Mouse (Mus musculus) MEL (cell line): ENCODE data around the gene Dpp9. TPM values are rescaled to one million over a fixed set of nuclear protein-coding genes. Genes with fewer than 3 reads are reported as not detected.

Source experiments
- DNase-seq: peaks from one replicate; pipeline ENCODE4 v3.0.0; 2011; ENCODE audit warnings: low read depth, low spot score
- H3K27ac ChIP-seq: 2 replicates; pipeline ENCODE4 v1.5.1; 2012; ENCODE audit warnings: low read depth, mild to moderate bottlenecking, control low read depth, low read length, moderate library complexity; ENCODE audit not compliant: control insufficient read depth
- H3K27me3 ChIP-seq, 2 experiments: fragments of 150-350 bp in 1 of 2; sonication (generic) in 1 of 2; 2 replicates each; pipeline ENCODE4 v1.6.1; 2012; ENCODE audit warnings: low read length in 2 of 2, mild to moderate bottlenecking in 2 of 2, improper control_type of control experiment in 1 of 2, moderate library complexity in 1 of 2; ENCODE audit not compliant: insufficient read depth in 2 of 2, control insufficient read depth in 1 of 2
- H3K36me3 ChIP-seq, 2 experiments: 2 replicates each; pipeline ENCODE4 v1.6.1; 2012 to 2014; ENCODE audit warnings: low read length in 2 of 2, improper control_type of control experiment in 1 of 2, inconsistent platforms in 1 of 2, mild to moderate bottlenecking in 1 of 2; ENCODE audit not compliant: insufficient read depth in 2 of 2, control insufficient read depth in 1 of 2
- H3K4me1 ChIP-seq, 2 experiments: fragments of 150-350 bp in 1 of 2; sonication (generic) in 1 of 2; 2 replicates each; pipeline ENCODE4 v1.6.1; 2012; ENCODE audit warnings: low read length in 2 of 2, improper control_type of control experiment in 1 of 2, mild to moderate bottlenecking in 1 of 2; ENCODE audit not compliant: insufficient read depth in 2 of 2, control insufficient read depth in 1 of 2
- H3K4me3 ChIP-seq, 2 experiments: fragments of 150-350 bp in 1 of 2; sonication (generic) in 1 of 2; 2 replicates each; pipeline ENCODE4 v1.5.1; 2012; ENCODE audit warnings: low read depth in 2 of 2, low read length in 2 of 2, mild to moderate bottlenecking in 2 of 2, moderate library complexity in 2 of 2, control low read depth in 1 of 2, improper control_type of control experiment in 1 of 2; ENCODE audit not compliant: control insufficient read depth in 1 of 2, insufficient read depth in 1 of 2
- H3K79me2 ChIP-seq: 2 replicates; pipeline ENCODE4 v1.6.1; 2012; ENCODE audit warnings: mild to moderate bottlenecking, low read length, moderate library complexity; ENCODE audit not compliant: control insufficient read depth, poor library complexity, insufficient read depth
- H3K9ac ChIP-seq: 2 replicates; pipeline ENCODE4 v1.6.1; 2012; ENCODE audit warnings: low read depth, mild to moderate bottlenecking, control low read depth, low read length, moderate library complexity; ENCODE audit not compliant: control insufficient read depth, poor library complexity, severe bottlenecking
- H3K9me3 ChIP-seq: fragments of 150-350 bp; sonication (generic); replicated peaks from 2 replicates; pipeline ENCODE4 v1.6.1; 2012; ENCODE audit warnings: mild to moderate bottlenecking, low read length, improper control_type of control experiment, moderate library complexity; ENCODE audit not compliant: insufficient read depth
- CHD2 ChIP-seq: IDR thresholded peaks from 2 replicates; pipeline ENCODE4 v1.6.1; 2011; ENCODE audit warnings: low read length, improper control_type of control experiment
- CTCF ChIP-seq, 3 experiments: IDR thresholded peaks in 2 of 3; conservative IDR thresholded peaks in 1 of 3; 2 replicates each; pipeline ENCODE4 v1.5.1; 2011 to 2012; ENCODE audit warnings: low read length in 3 of 3, low read depth in 2 of 3, mild to moderate bottlenecking in 2 of 3, improper control_type of control experiment in 1 of 3, inconsistent platforms in 1 of 3, mixed read lengths in 1 of 3, moderate library complexity in 1 of 3; ENCODE audit not compliant: control insufficient read depth in 1 of 3, insufficient read depth in 1 of 3, poor library complexity in 1 of 3, severe bottlenecking in 1 of 3
- E2F4 ChIP-seq: IDR thresholded peaks from 2 replicates; pipeline ENCODE4 v1.6.1; 2011; ENCODE audit warnings: low read depth, low read length, improper control_type of control experiment, borderline replicate concordance
- ELF1 ChIP-seq: IDR thresholded peaks from 2 replicates; pipeline ENCODE4 v1.6.1; 2014; ENCODE audit warnings: low read depth, mild to moderate bottlenecking, inconsistent platforms, low read length, improper control_type of control experiment, moderate library complexity
- EP300 ChIP-seq, 2 experiments: IDR thresholded peaks; 2 replicates each; pipeline ENCODE4 v1.6.1; 2011; ENCODE audit warnings: improper control_type of control experiment in 2 of 2, low read length in 2 of 2, low read depth in 1 of 2, mild to moderate bottlenecking in 1 of 2
- ETS1 ChIP-seq: IDR thresholded peaks from 2 replicates; pipeline ENCODE4 v1.6.1; 2012; ENCODE audit warnings: low read depth, mild to moderate bottlenecking, inconsistent platforms, low read length, improper control_type of control experiment, moderate library complexity
- GABPA ChIP-seq: IDR thresholded peaks from 2 replicates; pipeline ENCODE4 v1.6.1; 2012; ENCODE audit warnings: low read depth, mild to moderate bottlenecking, inconsistent platforms, low read length, improper control_type of control experiment, moderate library complexity
- MAX ChIP-seq: IDR thresholded peaks from 2 replicates; pipeline ENCODE4 v1.6.1; 2011; ENCODE audit warnings: low read length, improper control_type of control experiment
- MAZ ChIP-seq: IDR thresholded peaks from 2 replicates; pipeline ENCODE4 v1.6.1; 2012; ENCODE audit warnings: low read depth, mild to moderate bottlenecking, inconsistent platforms, low read length, improper control_type of control experiment
- MXI1 ChIP-seq: IDR thresholded peaks from 2 replicates; pipeline ENCODE4 v1.6.1; 2011; ENCODE audit warnings: mild to moderate bottlenecking, low read depth, low read length, improper control_type of control experiment
- MYB ChIP-seq: IDR thresholded peaks from 2 replicates; pipeline ENCODE4 v1.6.1; 2011; ENCODE audit warnings: mild to moderate bottlenecking, low read depth, low read length, improper control_type of control experiment
- NELFE ChIP-seq: IDR thresholded peaks from 2 replicates; pipeline ENCODE4 v1.6.1; 2011; ENCODE audit warnings: low read depth, low read length, improper control_type of control experiment
- NRF1 ChIP-seq: IDR thresholded peaks from 2 replicates; pipeline ENCODE4 v1.6.1; 2014; ENCODE audit warnings: low read depth, mild to moderate bottlenecking, inconsistent platforms, low read length, improper control_type of control experiment, moderate library complexity; ENCODE audit not compliant: poor library complexity, insufficient read depth, severe bottlenecking
- POLR2A ChIP-seq, 2 experiments: IDR thresholded peaks; 2 replicates each; pipeline ENCODE4 v1.6.1; 2011 to 2012; ENCODE audit warnings: low read length in 2 of 2, mild to moderate bottlenecking in 2 of 2, control low read depth in 1 of 2, improper control_type of control experiment in 1 of 2, low read depth in 1 of 2, moderate library complexity in 1 of 2; ENCODE audit not compliant: control insufficient read depth in 1 of 2, insufficient read depth in 1 of 2, poor library complexity in 1 of 2
- POLR2AphosphoS2 ChIP-seq: IDR thresholded peaks from 2 replicates; pipeline ENCODE4 v1.6.1; 2011; ENCODE audit warnings: low read length, improper control_type of control experiment
- POLR2AphosphoS5 ChIP-seq: IDR thresholded peaks from 2 replicates; pipeline ENCODE4 v1.6.1; 2012; ENCODE audit warnings: low read depth, borderline replicate concordance, mild to moderate bottlenecking, inconsistent platforms, low read length, moderate library complexity, mixed read lengths
- RCOR1 ChIP-seq: IDR thresholded peaks from 2 replicates; pipeline ENCODE4 v1.6.1; 2012; ENCODE audit warnings: low read depth, mild to moderate bottlenecking, inconsistent platforms, low read length, improper control_type of control experiment
- SIN3A ChIP-seq: IDR thresholded peaks from 2 replicates; pipeline ENCODE4 v1.6.1; 2012; ENCODE audit warnings: low read length, improper control_type of control experiment, inconsistent platforms
- SMC3 ChIP-seq: IDR thresholded peaks from 2 replicates; pipeline ENCODE4 v1.6.1; 2011; ENCODE audit warnings: low read depth, low read length, improper control_type of control experiment
- TAL1 ChIP-seq: IDR thresholded peaks from 2 replicates; pipeline ENCODE4 v1.6.1; 2012; ENCODE audit warnings: mild to moderate bottlenecking, inconsistent platforms, low read length, moderate library complexity, mixed read lengths
- TCF12 ChIP-seq: IDR thresholded peaks from 2 replicates; pipeline ENCODE4 v1.6.1; 2014; ENCODE audit warnings: low read depth, mild to moderate bottlenecking, inconsistent platforms, low read length, improper control_type of control experiment, moderate library complexity
- USF1 ChIP-seq: IDR thresholded peaks from 2 replicates; pipeline ENCODE4 v1.6.1; 2014; ENCODE audit warnings: low read depth, mild to moderate bottlenecking, inconsistent platforms, low read length, improper control_type of control experiment, moderate library complexity
- USF2 ChIP-seq, 2 experiments: IDR thresholded peaks; 2 replicates each; pipeline ENCODE4 v1.6.1; 2011 to 2012; ENCODE audit warnings: improper control_type of control experiment in 2 of 2, low read length in 2 of 2, borderline replicate concordance in 1 of 2, inconsistent platforms in 1 of 2, low read depth in 1 of 2, mild to moderate bottlenecking in 1 of 2; ENCODE audit not compliant: insufficient read depth in 1 of 2
- ZC3H11A ChIP-seq: IDR thresholded peaks from 2 replicates; pipeline ENCODE4 v1.6.1; 2012; ENCODE audit warnings: low read depth, mild to moderate bottlenecking, inconsistent platforms, low read length, improper control_type of control experiment
- ZMIZ1 ChIP-seq: IDR thresholded peaks from 2 replicates; pipeline ENCODE4 v1.6.1; 2012; ENCODE audit warnings: low read depth, mild to moderate bottlenecking, inconsistent platforms, low read length, improper control_type of control experiment, moderate library complexity
- polyA plus RNA-seq, 2 experiments: library from polyadenylated mRNA; stranded (reverse) in 1 of 2; unstranded in 1 of 2; fragments of >175 nt in 1 of 2; fragments of >200 nt in 1 of 2; gene quantifications; 2 replicates each; pipeline versions ENCODE4 v1.2.1 to v1.2.4; 2012; ENCODE audit warnings: low replicate concordance in 2 of 2, low read depth in 1 of 2; ENCODE audit not compliant: insufficient read length in 2 of 2, insufficient read depth in 1 of 2, missing spikeins in 1 of 2
- total RNA-seq: library from RNA; depleted of rRNA; stranded (reverse); fragments of 300-350 nt; gene quantifications from 2 replicates; pipeline ENCODE4 v1.2.3, GENCODE M21; 2012

Gene Dpp9
- total and polyA plus RNA-seq, 3 experiments, result 36.3 to 67.2 TPM; not detected in 1

DNA sequence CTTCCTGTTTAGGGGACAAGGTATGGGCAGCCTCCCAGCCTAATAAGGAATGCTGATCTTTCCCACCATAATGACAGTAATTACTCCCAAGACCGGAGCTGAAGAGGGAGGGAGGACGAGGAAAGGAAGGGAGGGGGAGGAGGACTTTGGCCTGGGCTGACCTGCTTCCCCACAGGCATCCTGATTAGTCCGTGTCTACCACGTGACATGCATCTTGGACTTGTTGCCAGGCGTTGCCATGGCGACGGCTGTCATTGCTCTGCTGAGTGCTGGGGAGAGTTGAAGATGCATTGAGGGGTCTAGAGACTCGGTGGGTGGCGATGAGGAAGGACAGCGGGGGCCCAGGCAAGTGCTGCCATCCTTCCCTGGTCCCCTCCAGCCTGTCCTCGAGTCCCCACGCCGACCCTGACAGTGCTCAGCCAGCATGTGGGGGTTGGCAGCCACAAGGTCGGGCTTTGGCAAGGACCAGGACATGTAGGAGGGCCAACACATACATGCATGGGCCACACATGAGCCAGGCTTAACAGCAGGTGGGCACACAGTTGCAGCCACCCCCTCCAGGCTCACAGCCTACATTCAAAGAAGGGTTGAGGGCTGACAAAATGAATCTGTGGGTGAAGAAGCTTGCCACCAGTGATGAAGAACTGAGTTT, 15.2 kb upstream of the Dpp9 start:
- TF ChIP-seq MYB (no peak), USF1 (peak; percentile 49; the same call in 1 of the 2 replicates)
- Histone ChIP-seq H3K4me1 (no peaks in the 10 kb centered on the region), H3K4me3 (no peak overlapping the region), H3K36me3 (no peaks in the 10 kb centered on the region), H3K79me2 (no peaks in the 10 kb centered on the region), H3K9ac (no peak overlapping the region), H3K9me3 (no peaks in the 10 kb centered on the region), H3K27ac (no peak overlapping the region), H3K27me3 (peaks cover 9 to 28% of the 10 kb centered on the region in 2 experiments)
- DNase-seq, result no peak

DNA sequence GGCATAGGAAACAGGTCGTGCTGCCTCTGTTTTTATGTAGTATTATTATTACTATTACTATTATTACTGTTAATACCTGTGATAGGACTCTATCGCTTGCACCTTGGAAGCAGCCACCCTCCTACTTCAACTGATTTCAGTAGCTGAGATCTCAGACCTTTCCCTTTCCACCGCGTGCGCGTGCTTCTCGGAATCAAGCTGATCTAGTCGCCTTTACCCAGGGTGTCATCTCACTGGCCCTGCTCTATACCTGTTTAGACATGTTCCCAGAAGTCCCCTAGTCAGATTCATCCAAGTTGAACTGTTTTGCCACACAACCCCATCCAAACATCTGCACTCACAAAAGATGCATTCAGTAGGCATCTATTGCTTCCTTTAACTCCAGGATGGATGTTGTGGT, 14.7 kb upstream of the Dpp9 start:
- no peaks in the 10 kb centered on the region for H3K79me2 ChIP-seq

DNA sequence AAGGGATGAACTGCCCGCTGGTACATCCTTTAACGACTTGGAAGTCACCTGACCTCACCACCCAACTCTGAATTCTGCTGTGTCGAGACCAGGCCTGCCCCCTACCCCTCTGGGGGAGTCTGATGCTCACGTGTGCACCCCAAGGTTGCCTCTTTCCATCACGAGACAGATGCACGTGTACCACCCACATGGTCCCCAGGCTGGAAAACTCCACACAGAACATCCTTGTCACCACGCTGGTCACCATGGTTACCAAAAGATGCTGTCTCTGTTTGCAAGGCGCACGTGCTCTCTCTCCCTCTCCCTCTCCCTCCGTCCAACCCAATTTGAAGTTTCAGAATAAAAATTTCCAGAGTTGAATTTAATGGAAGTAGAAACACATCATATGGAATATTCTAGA, 11.2 kb upstream of the Dpp9 start:
- no peaks in the 10 kb centered on the region for H3K36me3 ChIP-seq
- H3K27ac ChIP-seq, result no peak overlapping the region
- no peaks in the 10 kb centered on the region for H3K79me2 ChIP-seq
- no peaks in the 10 kb centered on the region for H3K4me1 ChIP-seq
- TF ChIP-seq E2F4 (no peak), EP300 (IDR thresholded peaks at IDR 0.05; ENCODE audit: low read depth in 1 of 2, low read length in 2 of 2) (no peak), SIN3A (no peak), ELF1 (no peak), RCOR1 (no peak), GABPA (no peak), CTCF (IDR thresholded peaks at IDR 0.05 in 2 of 3, conservative IDR thresholded peaks at IDR 0.05 in 1 of 3; ENCODE audit: control insufficient read depth in 1 of 3, insufficient read depth in 1 of 3, low read depth in 2 of 3, low read length in 3 of 3, poor library complexity in 1 of 3, severe bottlenecking in 1 of 3) (no peak), TCF12 (no peak), MAX (no peak), TAL1 (no peak)
- peaks cover 9 to 20% of the 10 kb centered on the region in 2 experiments for H3K27me3 ChIP-seq
- H3K9me3 ChIP-seq, result no peaks in the 10 kb centered on the region
- no peak overlapping the region for H3K9ac ChIP-seq
- H3K4me3 ChIP-seq, result no peak overlapping the region
- no peak for DNase-seq

More for the DNA sequence above, 14.7 kb upstream of the Dpp9 start:
- Histone ChIP-seq H3K4me1 (no peaks in the 10 kb centered on the region), H3K27ac (no peak overlapping the region), H3K9me3 (no peaks in the 10 kb centered on the region), H3K36me3 (no peaks in the 10 kb centered on the region), H3K27me3 (peaks cover 9 to 28% of the 10 kb centered on the region in 2 experiments), H3K4me3 (no peak overlapping the region), H3K9ac (no peak overlapping the region)
- no peak for DNase-seq
- TF ChIP-seq ELF1 (no peak), POLR2AphosphoS5 (no peak), POLR2AphosphoS2 (no peak), ZC3H11A (no peak), E2F4 (no peak), MAZ (no peak), NRF1 (no peak), USF2 (IDR thresholded peaks at IDR 0.05; ENCODE audit: borderline replicate concordance in 1 of 2, insufficient read depth in 1 of 2, low read depth in 1 of 2, low read length in 2 of 2) (no peak), SMC3 (no peak), MAX (no peak), NELFE (no peak), ZMIZ1 (no peak), MXI1 (no peak), TAL1 (no peak), MYB (no peak), TCF12 (no peak), POLR2A (IDR thresholded peaks at IDR 0.05; ENCODE audit: control insufficient read depth in 1 of 2, insufficient read depth in 1 of 2, low read depth in 1 of 2, low read length in 2 of 2, poor library complexity in 1 of 2) (no peak), ETS1 (no peak), GABPA (no peak), CHD2 (no peak)
- TF ChIP-seq, all 39 proteins: peak for 0
